8 mouse cellular contexts compared by ENCODE assay signal in the genomic region with DNA sequence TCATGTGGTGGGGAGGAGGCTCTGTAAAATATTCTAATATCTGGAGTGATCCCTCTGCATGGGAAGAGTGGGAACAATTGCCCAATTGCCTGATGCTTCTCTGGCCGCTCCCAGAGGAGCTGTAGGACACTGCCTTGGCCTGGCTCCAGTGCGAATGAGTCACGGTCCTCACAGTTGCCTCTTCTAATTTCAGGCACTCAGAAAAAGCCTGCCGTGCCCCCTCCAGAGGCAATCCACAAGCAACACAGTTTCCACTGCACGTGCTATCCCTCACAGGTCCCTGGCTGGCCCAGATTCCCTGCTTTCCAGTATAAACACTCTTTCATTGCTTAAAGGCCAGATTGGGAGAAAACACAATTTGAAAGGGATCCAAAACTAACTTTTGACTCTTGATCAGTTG. TPM values are rescaled to one million over a fixed set of nuclear protein-coding genes. Genes with fewer than 3 reads are reported as not detected.
DNase-seq lines count a peak whose midpoint lies in the region; ATAC-seq and TF ChIP-seq lines count a peak whose summit lies in the region.

No protein-coding gene starts in this region.

- H3K4me2 ChIP-seq in kidney, embryonic 14.5 days (replicated peaks; ENCODE audit: low read depth, low read length), result no peak overlapping the region

- no peaks in the 10 kb centered on the region for H3K9me3 ChIP-seq in kidney, embryonic 14.5 days (ENCODE audit: control insufficient read depth, low read length)

- no peaks in the 10 kb centered on the region for H3K27me3 ChIP-seq in kidney, adult 2 months (replicated peaks; ENCODE audit: control insufficient read depth, insufficient read depth, low read length)
- H3K27me3 ChIP-seq in kidney, embryonic 14.5 days (ENCODE audit: control insufficient read depth, insufficient read depth, low read length), result no peaks in the 10 kb centered on the region

- TF ChIP-seq CTCF in kidney, adult 2 months (conservative IDR thresholded peaks at IDR 0.05; ENCODE audit: insufficient read depth, insufficient read length, low read depth, low read length), result no peak

- no peak overlapping the region for H3K27ac ChIP-seq in kidney, adult 2 months (ENCODE audit: insufficient read depth, low read depth, low read length)
- no peak overlapping the region for H3K27ac ChIP-seq in kidney, embryonic 14.5 days (ENCODE audit: low read depth, low read length)

- no peak for ATAC-seq in kidney, embryonic 14.5 days (ENCODE audit: low FRiP score, low TSS enrichment)

- H3K4me3 ChIP-seq in kidney, adult 2 months (ENCODE audit: insufficient read depth, low read depth, low read length), result no peak overlapping the region
- H3K4me3 ChIP-seq in kidney, embryonic 14.5 days (ENCODE audit: low read length), result no peak overlapping the region

- no peak for TF ChIP-seq POLR2A in kidney, adult 2 months (IDR thresholded peaks at IDR 0.05; ENCODE audit: low read depth, low read length)

- DNase-seq in kidney, adult 2 months, result peak; percentile 69
- DNase-seq in cerebellum, adult 11 months, result peak; percentile 73
- DNase-seq in gastrocnemius, postnatal 36 days, result peak; percentile 82 to 91
- peak; percentile 74 to 77 for DNase-seq in kidney, postnatal 36 days
- peak; percentile 96 for DNase-seq in lung, postnatal 10 days
- DNase-seq in urinary bladder, postnatal 36 days (ENCODE audit: low spot score in 2 of 2), result peak; percentile 75 to 92
- DNase-seq in retina, postnatal 1 day, result no peak

- H3K9ac ChIP-seq in kidney, embryonic 14.5 days (ENCODE audit: low read depth, low read length), result no peak overlapping the region

- 51% methylated on average over 5 of the region's 5 CpGs for WGBS in kidney, adult 2 months
- 65% methylated on average over 5 of the region's 5 CpGs for WGBS in kidney, embryonic 14.5 days

- no peaks in the 10 kb centered on the region for H3K4me1 ChIP-seq in kidney, adult 2 months (ENCODE audit: control insufficient read depth, insufficient read depth, low read length)
- no peaks in the 10 kb centered on the region for H3K4me1 ChIP-seq in kidney, embryonic 14.5 days (ENCODE audit: control insufficient read depth, insufficient read depth, low read length)

- intact Hi-C loops in gastrocnemius, postnatal 36 days (cut with DNase I), result no loop called here

- H3K36me3 ChIP-seq in kidney, adult 2 months (ENCODE audit: control insufficient read depth, insufficient read depth, low read length), result no peaks in the 10 kb centered on the region
- peaks cover 10% of the 10 kb centered on the region; the same call in 1 of the 2 replicates for H3K36me3 ChIP-seq in kidney, embryonic 14.5 days (ENCODE audit: control insufficient read depth, insufficient read depth, low read length)

RNA-seq across cellular contexts. Expression of a gene that starts 13.2 kb away (rescaled TPM):
- polyA plus RNA-seq in kidney, adult 2 months (2012; rRNA removed), result 5.1 and 6.2 TPM in 2 replicates
- 3.5 and 8.1 TPM in 2 replicates for polyA plus RNA-seq in kidney, embryonic 14.5 days (2014; fragmentation: Nextera tagmentation; extraction: Ambion mirVana)
- 1 to 10 TPM; 4.1 to 4.9 TPM for total RNA-seq in gastrocnemius, postnatal 36 days (2021)

RNA-seq across cellular contexts. Expression of a gene that starts 24.0 kb away (rescaled TPM):
- 14.2 and 15.0 TPM in 2 replicates for polyA plus RNA-seq in kidney, adult 2 months (2012; rRNA removed)
- polyA plus RNA-seq in kidney, embryonic 14.5 days (2014; fragmentation: Nextera tagmentation; extraction: Ambion mirVana), result 11.8 and 25.5 TPM in 2 replicates
- total RNA-seq in gastrocnemius, postnatal 36 days (2021), result 10 to 100 TPM; 10.7 to 14.5 TPM
